Mouse (Mus musculus) lung, postnatal 4 days (tissue): ENCODE measurements around the gene Tead1.
A peak's percentile ranks its signal among the peaks of the same experiment; 100 is the strongest.

ENCODE experiments used
- DNase-seq, 2 experiments: peaks; one replicate each; pipeline ENCODE4 v3.0.0; 2021

Tead1 gene

GRCm38 (mm10) chr7:112781987-112782386, 102.9 kb downstream of the Tead1 start:
- no peak for DNase-seq

- DNase-seq = no peak
These were observed 105.2 kb downstream of the Tead1 start for GRCm38 (mm10) chr7:112784278-112784677.

GRCm38 (mm10) chr7:112785271-112785670, 106.2 kb downstream of the Tead1 start:
- DNase-seq = no peak

DNA sequence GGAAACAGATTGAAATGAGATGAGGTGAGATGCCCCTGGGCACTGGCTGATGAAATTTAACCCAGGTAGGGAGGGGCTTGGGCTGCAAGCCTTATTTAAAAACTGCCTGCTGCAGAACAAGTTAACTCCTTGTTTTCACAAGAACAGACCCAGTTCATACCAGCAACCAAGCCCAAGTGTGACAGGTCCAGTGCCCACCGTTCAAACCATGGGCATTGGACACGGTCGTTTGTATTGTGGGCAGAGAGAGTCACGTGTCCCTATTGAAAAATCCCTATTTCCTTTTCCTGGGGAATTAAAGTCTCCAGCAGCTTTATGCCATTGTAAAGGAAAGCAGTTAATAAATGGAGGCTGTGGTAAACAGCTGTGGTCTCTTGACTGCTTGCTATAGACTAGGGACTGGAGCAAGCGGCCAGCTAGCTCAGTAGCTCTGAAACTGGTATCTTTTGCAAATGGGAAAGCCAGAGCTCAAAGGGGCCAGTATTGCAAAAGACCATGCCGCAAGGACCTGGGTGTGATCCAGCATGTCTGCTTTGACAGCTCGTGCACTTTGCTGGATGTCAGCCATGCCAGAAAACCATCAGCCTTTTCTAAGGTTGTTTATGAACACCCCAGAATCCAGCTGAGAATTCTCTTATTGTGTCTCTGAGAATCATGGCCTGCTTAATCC, 107.6 kb downstream of the Tead1 start:
- DNase-seq = peak; percentile 75 to 88

- peak in 1 of 2 experiments; percentile 56 for DNase-seq
These were observed 108.2 kb downstream of the Tead1 start for GRCm38 (mm10) chr7:112787281-112787680.

- DNase-seq = peak; percentile 65 to 90
These were observed 109.2 kb downstream of the Tead1 start for GRCm38 (mm10) chr7:112788321-112788751.

DNA sequence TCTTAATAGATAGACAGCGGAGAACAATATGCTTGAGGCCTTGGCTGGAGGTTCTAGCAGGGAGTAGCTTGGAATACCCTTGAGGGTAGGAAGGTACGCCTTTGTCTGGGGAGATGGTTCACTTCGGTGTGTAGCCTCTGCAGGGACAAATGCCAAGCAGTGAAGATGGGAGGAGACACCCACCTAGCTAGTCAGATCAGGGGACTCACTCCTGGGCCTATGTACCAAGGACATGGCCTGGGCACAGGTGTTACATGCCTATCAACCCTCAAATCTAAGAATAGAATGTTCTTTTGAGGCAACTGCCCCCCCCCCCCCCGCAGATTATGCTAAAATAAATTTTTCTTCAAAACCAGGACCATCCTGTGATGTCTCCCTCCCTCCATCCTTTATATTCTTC, 110.6 kb downstream of the Tead1 start:
- no peak for DNase-seq

- no peak for DNase-seq
These were observed 111.2 kb downstream of the Tead1 start for GRCm38 (mm10) chr7:112790334-112790733.

DNA sequence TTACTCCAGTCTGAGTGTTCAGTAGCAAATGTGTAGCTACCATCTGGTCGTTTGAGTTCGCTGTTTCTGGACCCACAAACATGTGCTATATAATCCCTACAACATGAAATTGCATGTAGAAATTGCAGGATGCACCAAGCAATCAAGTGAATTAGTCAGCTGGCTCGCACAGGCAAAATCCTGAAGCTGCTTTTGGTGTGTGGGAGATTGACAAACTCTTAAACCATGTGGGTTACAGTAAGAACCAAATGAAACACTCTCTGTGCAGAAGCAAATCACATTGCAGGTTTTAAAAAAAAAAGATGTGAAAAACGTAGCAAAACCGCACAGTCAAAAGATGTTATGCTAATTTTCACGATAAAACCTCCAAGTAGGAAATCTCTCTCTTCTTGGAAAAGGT, 113.6 kb downstream of the Tead1 start:
- no peak for DNase-seq

DNA sequence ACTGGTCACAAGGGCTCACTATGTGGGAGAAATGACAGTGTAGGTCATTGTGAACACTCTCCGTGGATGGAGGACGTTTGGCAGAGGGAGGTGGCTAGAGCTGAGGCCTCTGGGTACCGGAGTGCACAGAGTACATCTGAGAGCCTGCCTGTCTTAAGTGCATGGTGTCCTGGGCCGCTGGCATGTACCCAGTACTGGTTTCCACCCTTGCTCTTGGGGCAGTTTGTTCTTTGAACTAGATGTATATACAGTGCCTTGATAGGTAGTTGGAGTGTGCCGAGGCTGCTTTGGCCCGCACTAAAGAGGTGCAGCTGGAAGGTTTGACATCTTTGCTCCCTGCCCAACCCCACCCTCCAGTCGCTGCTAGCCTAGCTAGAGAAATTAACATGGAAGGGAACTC, 114.8 kb downstream of the Tead1 start:
- peak in 1 of 2 experiments; percentile 57 for DNase-seq

DNA sequence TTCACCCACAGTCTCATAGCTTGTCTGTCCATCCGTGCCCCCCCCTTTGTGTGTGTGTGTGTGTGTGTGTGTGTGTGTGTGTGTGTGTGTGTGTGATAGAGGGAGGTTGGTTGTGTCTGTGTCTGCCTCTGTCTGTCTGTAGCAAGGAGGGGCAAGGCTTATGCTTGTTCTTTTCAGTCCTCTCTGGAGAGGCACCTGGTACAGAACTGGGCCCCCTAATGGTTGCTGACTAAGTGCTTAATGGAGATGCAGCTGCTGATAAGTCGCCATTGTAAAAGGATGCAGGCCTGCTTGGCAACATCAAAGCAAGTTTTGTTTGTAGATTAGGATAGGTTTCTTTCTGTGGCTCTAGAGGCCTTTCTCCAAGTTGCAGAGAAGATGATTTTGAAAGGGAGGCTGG, 115.4 kb downstream of the Tead1 start:
- no peak for DNase-seq

- DNase-seq = no peak
These were observed 118.6 kb downstream of the Tead1 start for GRCm38 (mm10) chr7:112797526-112798321.

DNA sequence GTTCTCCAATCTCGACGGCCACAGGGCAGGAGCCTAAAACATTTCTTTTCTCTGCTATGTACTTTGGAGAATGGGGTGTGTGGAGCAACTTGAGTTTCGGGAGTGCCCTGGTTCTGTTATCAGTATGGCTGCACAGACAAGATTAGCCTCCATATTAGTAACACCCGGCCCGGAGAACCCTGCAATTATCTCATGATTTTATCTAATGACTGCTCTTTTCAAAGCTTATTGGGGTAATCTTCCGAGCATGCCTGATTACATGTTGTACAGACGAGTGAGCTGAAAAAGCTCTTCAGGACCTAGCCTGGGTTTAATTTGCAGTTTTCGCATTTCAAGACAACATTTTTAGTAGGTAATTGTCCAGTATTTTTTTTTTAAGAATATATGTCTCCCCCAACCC, 122.6 kb downstream of the Tead1 start:
- DNase-seq = no peak

DNA sequence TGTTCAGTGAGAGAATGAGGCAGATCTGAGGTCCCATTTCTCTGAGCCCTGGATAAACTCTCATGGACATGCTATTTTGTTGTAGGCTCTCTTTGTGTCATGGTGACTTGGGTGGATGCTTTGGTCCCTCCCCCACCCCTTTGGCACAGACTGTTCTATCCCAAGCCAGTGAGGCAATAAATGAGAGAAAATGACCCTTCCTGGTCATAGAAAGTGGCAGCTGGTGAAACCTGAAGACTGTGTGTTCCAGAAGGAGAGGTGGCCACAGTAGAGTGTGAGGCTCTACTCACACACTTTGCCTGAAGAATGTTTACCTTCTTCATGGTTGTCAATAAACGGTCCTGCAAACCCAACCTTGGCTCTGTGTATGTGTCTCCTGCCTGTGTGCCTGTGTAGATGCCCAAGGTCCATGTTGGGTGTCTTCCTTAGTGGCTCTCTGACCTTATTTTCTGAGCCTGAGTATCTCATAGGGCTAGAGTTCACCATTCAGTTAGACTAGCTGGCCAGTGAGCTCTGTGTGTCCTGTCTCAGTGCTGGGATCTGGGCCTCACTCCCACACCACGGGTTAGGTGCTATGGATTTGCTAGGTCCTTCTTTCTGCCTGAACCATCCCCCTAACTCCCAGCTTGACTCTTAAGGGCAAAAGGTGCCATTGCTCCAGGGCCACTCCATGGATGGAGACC, 127.7 kb downstream of the Tead1 start:
- no peak for DNase-seq

GRCm38 (mm10) chr7:112807401-112807751, 128.3 kb downstream of the Tead1 start:
- peak; percentile 40 to 60 for DNase-seq

- peak; percentile 32 to 66 for DNase-seq
These were observed 131.6 kb downstream of the Tead1 start for GRCm38 (mm10) chr7:112810752-112811151.

DNA sequence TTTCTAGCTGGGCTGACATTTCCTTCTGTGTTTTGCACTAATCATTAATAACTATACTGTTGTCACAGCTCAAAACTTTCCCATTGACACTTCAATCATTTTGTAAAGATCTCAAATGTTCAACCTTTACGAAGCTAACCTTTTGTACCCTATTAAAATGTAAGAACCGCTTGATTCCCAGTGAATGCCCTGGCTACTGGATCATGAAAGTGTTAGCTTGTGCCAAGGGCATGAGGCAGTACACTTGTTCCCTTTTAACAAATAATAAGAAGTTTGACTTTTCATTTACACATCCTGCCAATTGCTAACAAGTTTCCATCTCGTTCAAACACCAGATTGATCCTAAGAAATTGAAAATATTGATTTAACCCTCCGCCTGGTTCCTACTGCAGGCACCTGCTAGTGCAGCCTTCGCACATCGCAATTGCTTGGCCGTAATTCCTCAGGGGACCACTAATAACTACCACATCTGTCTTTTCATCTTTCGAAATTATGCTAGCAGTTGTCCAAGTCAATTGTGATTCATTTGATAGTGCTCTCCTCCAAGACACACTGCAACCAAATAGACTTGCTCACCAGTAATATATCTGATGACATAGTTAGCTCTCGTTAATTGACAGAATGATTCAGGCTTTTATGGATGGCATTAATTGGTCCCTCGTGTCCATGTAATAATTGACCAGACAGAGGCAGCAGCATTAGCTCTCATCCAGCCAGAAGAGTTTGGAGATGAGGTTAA, 133.1 kb downstream of the Tead1 start:
- no peak for DNase-seq

DNA sequence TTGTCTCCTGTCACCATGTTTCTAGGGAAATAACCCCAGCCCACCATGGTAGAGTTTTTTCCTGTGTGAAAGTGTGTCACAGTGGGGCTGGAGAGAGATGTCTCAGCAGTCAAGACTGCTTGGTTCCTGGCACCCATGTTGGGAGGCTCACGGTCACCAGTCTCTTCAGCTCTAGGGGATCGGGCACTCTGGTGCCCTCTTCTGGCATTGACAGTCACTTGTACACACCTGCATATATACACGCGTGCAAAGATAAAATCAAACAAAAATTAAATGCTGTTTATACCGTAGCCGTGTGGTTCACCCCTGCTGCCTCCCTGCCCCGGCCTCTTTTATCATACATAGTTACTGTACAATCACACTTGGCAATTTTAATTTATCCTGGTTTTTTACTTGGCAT, 134.0 kb downstream of the Tead1 start:
- DNase-seq = no peak

GRCm38 (mm10) chr7:112813731-112814306, 134.7 kb downstream of the Tead1 start:
- DNase-seq = peak in 1 of 2 experiments; percentile 15

DNA sequence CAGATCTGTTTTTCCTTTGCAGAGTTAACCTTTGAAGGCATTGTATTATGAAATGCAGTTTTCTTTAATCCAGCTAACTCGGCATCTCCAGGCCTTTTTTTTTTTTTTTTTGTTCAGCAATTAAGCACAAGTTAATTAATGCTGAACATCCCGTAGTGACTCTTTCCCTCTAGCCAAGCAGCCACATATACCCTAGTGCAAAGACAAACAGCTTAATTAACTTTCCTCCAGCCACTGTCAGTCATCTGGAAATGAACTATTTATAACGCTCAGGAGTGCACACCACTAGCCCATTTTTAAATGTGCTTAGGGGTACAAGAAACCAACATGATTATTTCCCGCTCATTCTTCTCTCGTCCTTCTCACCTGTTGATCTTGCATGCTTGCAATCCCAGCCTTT, 136.9 kb downstream of the Tead1 start:
- no peak for DNase-seq

- no peak for DNase-seq
These were observed 140.7 kb downstream of the Tead1 start for GRCm38 (mm10) chr7:112819833-112820232.

GRCm38 (mm10) chr7:112822879-112823278, 143.8 kb downstream of the Tead1 start:
- DNase-seq = peak; percentile 21 to 26

DNA sequence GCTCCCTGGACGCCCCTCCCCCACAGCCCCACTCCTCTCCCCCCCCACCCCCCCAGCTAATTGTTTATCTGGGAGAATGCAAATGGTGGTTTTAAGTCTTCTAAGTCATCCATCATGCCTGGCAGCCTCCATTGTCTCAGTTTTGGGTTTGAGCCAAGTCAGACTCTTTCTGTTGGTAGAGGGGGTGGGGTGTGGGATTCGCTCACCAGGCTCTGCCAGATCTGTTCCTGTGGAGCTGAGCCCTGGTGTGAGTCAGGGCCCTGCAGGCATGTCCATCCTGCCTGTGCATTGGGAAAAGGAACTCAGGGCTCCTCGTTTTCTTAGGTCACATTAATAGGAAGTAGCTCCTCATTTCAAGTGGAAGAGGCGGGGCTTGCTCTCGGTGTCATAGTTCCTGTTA, 144.5 kb downstream of the Tead1 start:
- peak; percentile 78 to 88 for DNase-seq
